Mouse (Mus musculus) neural tube, embryonic 15.5 days (tissue): ENCODE measurements at regions not wholly inside any gene's neighbourhood (a gene's known extent, or its start where the extent isn't known, plus 50 kb on each side); places are given as distances from the start of the nearest gene placed in this dataset.
"Not testable (repeated sequence)": the region's sequence is repeated elsewhere in the genome, so short reads cannot be mapped to it uniquely, and the experiment has no call there.

Experiments used
- ATAC-seq: fragments of 200-750 bp; cut with Nextera tagmentation; 2 replicates; pipeline ENCODE4 v1.8.0; 2017; ENCODE audit warnings: mild to moderate bottlenecking, moderate TSS enrichment, moderate library complexity; ENCODE audit not compliant: low FRiP score
- H3K27ac ChIP-seq: fragments of 300-500 bp; sonication (generic); replicated peaks from 2 replicates; pipeline ENCODE4 v1.5.1; 2015; ENCODE audit warnings: mild to moderate bottlenecking, inconsistent platforms
- H3K27me3 ChIP-seq: fragments of 300-500 bp; sonication (generic); replicated peaks from 2 replicates; pipeline ENCODE4 v1.6.1; 2015; ENCODE audit warnings: inconsistent platforms
- H3K36me3 ChIP-seq: fragments of 300-500 bp; sonication (generic); 2 replicates; pipeline ENCODE4 v1.6.1; 2015; ENCODE audit warnings: inconsistent platforms
- H3K4me1 ChIP-seq: fragments of 300-500 bp; sonication (generic); 2 replicates; pipeline ENCODE4 v1.6.1; 2015; ENCODE audit warnings: inconsistent platforms
- H3K4me2 ChIP-seq: fragments of 300-500 bp; sonication (generic); 2 replicates; pipeline ENCODE4 v1.6.1; 2015; ENCODE audit warnings: inconsistent platforms, mild to moderate bottlenecking, moderate library complexity
- H3K4me3 ChIP-seq: fragments of 300-500 bp; sonication (generic); replicated peaks from 2 replicates; pipeline ENCODE4 v1.5.1; 2015; ENCODE audit warnings: mild to moderate bottlenecking, inconsistent platforms
- H3K9ac ChIP-seq: fragments of 300-500 bp; sonication (generic); replicated peaks from 2 replicates; pipeline ENCODE4 v1.6.1; 2015; ENCODE audit warnings: mild to moderate bottlenecking, inconsistent platforms
- H3K9me3 ChIP-seq: fragments of 300-500 bp; sonication (generic); replicated peaks from 2 replicates; pipeline ENCODE4 v1.6.1; 2016; ENCODE audit warnings: inconsistent platforms
- WGBS: fragments of 180-500 bp; shearing (Covaris S2); methylation state at CpG from one replicate; pipeline ENCODE4 v1.1.7; 2015; ENCODE audit warnings: mixed read lengths; 5-methylcytosine and 5-hydroxymethylcytosine counted together

GRCm38 (mm10) chr10:7390239-7391091 lies 83.0 kb downstream of the Ulbp1 start:
- H3K27ac ChIP-seq = no peak overlapping the region
- peak; percentile 72 for ATAC-seq
- H3K9me3 ChIP-seq = no peaks in the 10 kb centered on the region
- peaks cover 32% of the 10 kb centered on the region for H3K4me1 ChIP-seq
- H3K4me2 ChIP-seq = peak overlapping the region; percentile 100
- H3K9ac ChIP-seq = peak overlapping the region; percentile 44
- no peaks in the 10 kb centered on the region for H3K36me3 ChIP-seq
- peak overlapping the region; percentile 61 for H3K4me3 ChIP-seq
- WGBS = 7% methylated on average over 49 of the region's 49 CpGs
- H3K27me3 ChIP-seq = peaks cover 37% of the 10 kb centered on the region

DNA sequence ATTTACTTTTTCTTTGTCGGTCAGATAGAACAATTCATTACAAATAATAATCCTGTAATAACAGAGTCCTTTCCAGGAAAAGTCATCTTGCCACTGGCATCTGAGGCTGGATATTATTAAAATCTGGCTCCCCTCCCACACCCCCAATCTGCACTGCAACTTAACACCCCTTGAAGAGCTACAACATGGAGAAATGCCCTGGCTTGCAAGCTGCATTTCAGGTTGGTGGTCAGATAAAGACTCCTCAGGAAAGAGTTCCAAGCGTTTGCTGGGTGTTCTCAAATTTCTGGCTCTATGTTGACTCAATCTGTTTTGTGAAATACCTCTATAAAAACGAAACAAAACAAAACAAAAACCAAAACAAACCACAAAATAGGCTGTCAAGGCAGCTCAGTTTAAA lies 114.6 kb downstream of the Ulbp1 start:
- not testable (repeated sequence) for H3K27ac ChIP-seq, H3K27me3 ChIP-seq, H3K9me3 ChIP-seq, H3K4me2 ChIP-seq, H3K36me3 ChIP-seq, ATAC-seq, H3K9ac ChIP-seq, H3K4me1 ChIP-seq, H3K4me3 ChIP-seq
- WGBS = 68% methylated on average over 3 of the region's 3 CpGs

DNA sequence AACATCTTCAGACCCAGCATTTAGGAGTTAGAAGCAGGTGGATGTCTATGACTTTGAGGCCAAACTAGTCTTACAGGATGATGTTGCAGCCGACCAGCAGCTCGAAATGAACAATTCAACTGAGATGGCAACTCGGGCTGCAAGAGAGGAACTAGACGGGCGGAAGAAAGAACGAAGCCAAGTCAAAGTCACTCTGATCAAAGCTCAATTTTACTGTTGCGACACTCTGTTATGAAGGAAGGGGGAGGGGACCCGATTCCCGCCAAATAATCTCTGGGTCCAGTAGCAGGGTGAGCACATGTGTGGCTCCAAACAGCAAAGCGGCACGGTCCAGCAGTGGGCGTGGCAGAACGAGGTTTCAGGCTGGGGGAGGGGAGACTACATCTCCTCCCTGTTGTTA lies 129.1 kb downstream of the Ulbp1 start:
- H3K36me3 ChIP-seq, H3K9ac ChIP-seq, H3K27ac ChIP-seq, H3K4me1 ChIP-seq, H3K27me3 ChIP-seq, ATAC-seq, H3K9me3 ChIP-seq, H3K4me3 ChIP-seq, H3K4me2 ChIP-seq: not testable (repeated sequence)
- 96% methylated on average over 13 of the region's 13 CpGs for WGBS

- not testable (repeated sequence) for H3K27ac ChIP-seq, ATAC-seq, H3K9ac ChIP-seq, H3K4me3 ChIP-seq, H3K4me2 ChIP-seq, H3K9me3 ChIP-seq, H3K27me3 ChIP-seq, H3K36me3 ChIP-seq, H3K4me1 ChIP-seq
- 99% methylated on average over 8 of the region's 8 CpGs for WGBS
Measured at GRCm38 (mm10) chr10:7343736-7344135, 129.7 kb downstream of the Ulbp1 start.

DNA sequence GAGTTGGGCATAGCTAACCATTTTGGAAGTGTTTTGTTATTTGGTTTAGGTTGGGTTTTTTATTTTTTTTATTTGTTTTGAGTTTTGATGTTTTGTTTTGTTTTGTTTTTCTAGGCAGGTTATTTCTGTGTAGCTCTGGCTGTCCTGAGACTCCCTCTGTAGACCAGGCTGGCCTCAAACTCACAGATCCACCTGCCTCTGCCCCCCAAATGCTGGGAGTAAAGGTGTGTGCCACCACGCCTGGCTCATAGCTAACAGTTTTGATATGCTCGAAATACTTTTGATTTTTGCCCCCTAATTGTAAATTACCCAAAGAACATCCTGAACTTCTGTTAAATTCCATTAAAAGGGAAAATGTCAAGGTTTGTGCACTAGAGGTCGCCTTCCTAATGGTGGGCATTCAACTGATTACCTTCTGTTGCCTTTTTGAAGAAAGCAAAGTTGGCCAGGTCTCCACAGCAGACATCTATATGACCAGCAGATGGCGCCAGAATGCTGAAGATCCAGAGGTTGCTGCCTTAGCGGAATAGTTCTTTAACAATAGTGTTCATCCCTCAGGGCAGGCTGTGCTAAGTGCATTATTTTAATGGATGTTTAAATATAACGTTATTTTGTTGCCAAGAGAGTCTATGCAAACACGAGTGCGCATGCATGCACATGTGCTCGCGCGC lies 121.2 kb upstream of the Cnksr3 start:
- no peaks in the 10 kb centered on the region for H3K4me1 ChIP-seq
- no peak overlapping the region for H3K27ac ChIP-seq
- no peaks in the 10 kb centered on the region for H3K36me3 ChIP-seq
- no peaks in the 10 kb centered on the region for H3K27me3 ChIP-seq
- peak; percentile 97 for ATAC-seq
- no peak overlapping the region for H3K4me3 ChIP-seq
- no peak overlapping the region for H3K9ac ChIP-seq
- 38% methylated on average over 11 of the region's 11 CpGs for WGBS
- no peaks in the 10 kb centered on the region for H3K9me3 ChIP-seq
- H3K4me2 ChIP-seq = peak overlapping the region; percentile 27; the same call in 1 of the 2 replicates

GRCm38 (mm10) chr10:7328262-7328661 lies 116.2 kb upstream of the Cnksr3 start:
- no peaks in the 10 kb centered on the region for H3K36me3 ChIP-seq
- H3K4me3 ChIP-seq = no peak overlapping the region
- 36% methylated on average over 3 of the region's 3 CpGs for WGBS
- H3K4me2 ChIP-seq = no peak overlapping the region
- H3K27me3 ChIP-seq = no peaks in the 10 kb centered on the region
- no peaks in the 10 kb centered on the region for H3K4me1 ChIP-seq
- no peak overlapping the region for H3K9ac ChIP-seq
- no peaks in the 10 kb centered on the region for H3K9me3 ChIP-seq
- H3K27ac ChIP-seq = no peak overlapping the region
- ATAC-seq = no peak

DNA sequence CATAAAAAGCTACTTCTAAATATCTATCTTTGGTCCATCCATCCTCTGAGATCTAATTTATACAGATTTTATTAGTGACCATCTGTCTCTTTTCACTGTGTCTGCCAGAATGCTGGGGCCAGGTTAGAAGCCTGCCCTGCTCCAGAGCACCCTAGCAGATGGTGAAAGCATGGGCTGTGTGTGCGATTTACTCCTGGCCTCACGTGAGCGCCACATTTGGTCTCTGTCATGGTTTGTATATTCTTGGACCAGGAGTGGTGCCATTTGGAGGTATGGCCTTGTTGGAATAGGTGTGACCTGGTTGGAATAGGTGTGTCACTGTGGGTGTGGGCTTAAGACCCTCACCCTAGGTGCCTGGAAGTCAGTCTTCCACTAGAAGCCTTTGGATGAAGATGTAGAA lies 115.0 kb upstream of the Cnksr3 start:
- not testable (repeated sequence) for ATAC-seq, H3K9ac ChIP-seq, H3K4me3 ChIP-seq, H3K27ac ChIP-seq, H3K4me2 ChIP-seq, H3K27me3 ChIP-seq, H3K36me3 ChIP-seq, H3K9me3 ChIP-seq, H3K4me1 ChIP-seq
- WGBS = 93% methylated on average over 3 of the region's 3 CpGs

GRCm38 (mm10) chr10:7325074-7325473 lies 113.0 kb upstream of the Cnksr3 start:
- Histone ChIP-seq H3K27ac (no peak overlapping the region), H3K4me2 (no peak overlapping the region), H3K4me1 (no peaks in the 10 kb centered on the region), H3K9me3 (no peaks in the 10 kb centered on the region), H3K36me3 (no peaks in the 10 kb centered on the region), H3K27me3 (no peaks in the 10 kb centered on the region), H3K4me3 (no peak overlapping the region), H3K9ac (no peak overlapping the region)
- WGBS = 64% methylated on average over 4 of the region's 4 CpGs
- ATAC-seq = no peak

DNA sequence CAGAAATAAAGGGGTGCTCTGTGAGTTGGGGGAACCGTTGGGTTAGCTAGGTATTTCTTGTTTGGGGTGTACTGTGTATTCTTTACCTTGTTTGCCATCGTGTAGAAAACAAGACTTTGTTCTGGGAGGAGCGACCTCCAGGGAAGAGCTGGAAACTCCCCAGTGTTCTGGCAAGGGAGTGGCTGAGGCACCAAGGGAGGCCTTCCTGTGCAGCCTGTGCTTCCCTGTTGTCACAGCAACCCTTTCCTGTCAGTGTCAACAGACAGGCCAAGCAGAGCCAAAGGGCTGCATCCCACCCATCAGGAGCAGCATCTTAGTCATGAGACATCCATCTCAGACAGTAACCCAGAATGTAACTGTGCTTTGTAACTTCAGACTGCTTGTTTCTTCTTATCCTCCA lies 111.2 kb upstream of the Cnksr3 start:
- 43% methylated on average over 3 of the region's 3 CpGs for WGBS
- Histone ChIP-seq H3K9ac (no peak overlapping the region), H3K27ac (no peak overlapping the region), H3K9me3 (no peaks in the 10 kb centered on the region), H3K36me3 (no peaks in the 10 kb centered on the region), H3K27me3 (no peaks in the 10 kb centered on the region), H3K4me1 (no peaks in the 10 kb centered on the region), H3K4me3 (no peak overlapping the region), H3K4me2 (no peak overlapping the region)
- no peak for ATAC-seq

DNA sequence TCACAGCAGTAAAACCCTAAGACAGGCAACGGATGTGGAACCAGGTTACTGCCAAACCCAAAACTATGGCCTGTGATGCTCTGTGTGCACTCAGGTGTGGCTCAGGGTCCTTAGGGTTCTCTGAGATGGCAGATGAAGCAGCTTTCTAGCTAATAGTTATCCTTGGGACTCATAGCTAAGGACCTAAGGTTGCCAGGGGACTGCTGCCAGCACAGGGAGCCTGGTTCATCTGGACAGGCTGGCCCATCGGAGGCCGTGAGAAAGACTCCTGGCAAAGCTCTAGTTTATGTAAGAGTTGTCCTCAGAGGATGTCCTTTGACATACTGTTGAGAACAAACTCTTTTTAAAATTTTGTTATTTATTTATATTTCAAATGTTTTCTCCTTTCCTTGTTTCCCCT lies 97.9 kb upstream of the Cnksr3 start:
- Histone ChIP-seq H3K36me3 (no peaks in the 10 kb centered on the region), H3K4me2 (no peak overlapping the region), H3K27ac (no peak overlapping the region), H3K27me3 (no peaks in the 10 kb centered on the region), H3K9ac (no peak overlapping the region), H3K4me1 (no peaks in the 10 kb centered on the region), H3K9me3 (no peaks in the 10 kb centered on the region), H3K4me3 (no peak overlapping the region)
- 87% methylated on average over 3 of the region's 3 CpGs for WGBS
- no peak for ATAC-seq

DNA sequence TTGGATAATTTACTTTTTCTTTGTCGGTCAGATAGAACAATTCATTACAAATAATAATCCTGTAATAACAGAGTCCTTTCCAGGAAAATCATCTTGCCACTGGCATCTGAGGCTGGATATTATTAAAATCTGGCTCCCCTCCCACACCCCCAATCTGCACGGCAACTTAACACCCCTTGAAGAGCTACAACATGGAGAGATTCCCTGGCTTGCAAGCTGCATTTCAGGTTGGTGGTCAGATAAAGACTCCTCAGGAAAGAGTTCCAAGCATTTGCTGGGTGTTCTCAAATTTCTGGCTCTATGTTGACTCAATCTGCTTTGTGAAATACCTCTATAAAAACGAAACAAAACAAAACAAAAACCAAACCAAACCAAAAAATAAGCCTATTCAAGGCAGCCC lies 93.8 kb upstream of the Cnksr3 start:
- ATAC-seq, H3K9me3 ChIP-seq, H3K27me3 ChIP-seq, H3K36me3 ChIP-seq, H3K4me1 ChIP-seq, H3K4me3 ChIP-seq, H3K4me2 ChIP-seq, H3K27ac ChIP-seq, H3K9ac ChIP-seq: not testable (repeated sequence)
- WGBS = 57% methylated on average over 3 of the region's 3 CpGs

DNA sequence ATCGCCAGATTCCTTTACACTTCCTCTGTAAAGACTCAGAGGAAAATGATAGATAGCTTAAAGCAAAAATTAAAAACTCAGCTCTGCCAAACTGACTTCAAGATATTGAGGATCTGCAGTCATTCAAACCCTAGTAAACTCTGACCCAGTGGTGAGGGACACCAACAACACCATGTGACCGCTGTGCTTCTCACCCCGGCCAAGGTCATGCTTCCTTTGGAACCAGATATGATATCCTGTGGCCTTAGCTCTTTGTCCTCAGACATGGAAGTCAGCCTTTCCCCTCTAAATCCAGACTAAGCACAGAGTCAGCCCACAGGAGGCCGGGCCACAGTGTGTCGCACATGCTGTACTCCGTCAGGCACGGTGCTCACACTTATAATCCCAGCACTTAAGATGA lies 86.3 kb upstream of the Cnksr3 start:
- Histone ChIP-seq H3K4me2 (no peak overlapping the region), H3K27me3 (no peaks in the 10 kb centered on the region), H3K9ac (no peak overlapping the region), H3K9me3 (no peaks in the 10 kb centered on the region), H3K4me3 (no peak overlapping the region), H3K4me1 (no peaks in the 10 kb centered on the region), H3K36me3 (no peaks in the 10 kb centered on the region), H3K27ac (no peak overlapping the region)
- WGBS = 96% methylated on average over 7 of the region's 7 CpGs
- no peak for ATAC-seq
